Mouse (Mus musculus) CD4-positive, CD25-positive, alpha-beta regulatory T cell, adult 4 months (primary cell): Measurements from ENCODE around the gene Clasp1. TPM values are rescaled to one million over a fixed set of nuclear protein-coding genes. Genes with fewer than 3 reads are reported as not detected.

Experiments
- polyA plus RNA-seq, 2 experiments: library from polyadenylated mRNA; unstranded; fragments of 100-300 nt; shearing (Covaris generic); gene quantifications; one replicate each; pipeline ENCODE4 v1.2.1; 2017

The Clasp1 gene
- polyA plus RNA-seq, 2 experiments from 2014 or later: 43.6 to 64.9 TPM

Other genes starting within 250 kb of the Clasp1 start
- gene Gm29106, start 212.5 kb upstream of the Clasp1 start, polyA plus RNA-seq: under 1 TPM in 1 of 2 experiments, not detected in 1; 0.17 TPM
- gene Tsn, start 77.3 kb upstream of the Clasp1 start, polyA plus RNA-seq: 100 to 1,000 TPM; 224 to 236 TPM
- gene Nifk, start 67.2 kb upstream of the Clasp1 start, polyA plus RNA-seq: 10 to 100 TPM; 54.2 to 74.1 TPM
- gene Tfcp2l1, start 238.9 kb downstream of the Clasp1 start, polyA plus RNA-seq: under 1 TPM; 0.06 to 0.98 TPM